Mouse (Mus musculus) spleen, adult 2 months (tissue): ENCODE data around the gene St6galnac3. TPM values are rescaled to one million over a fixed set of nuclear protein-coding genes. Genes with fewer than 3 reads are reported as not detected.

Experiments
- DNase-seq, 2 experiments: peaks; one replicate each; pipeline versions ENCODE4 v3.0.0 to v3.0.0-alpha.2; 2012 to 2021; ENCODE audit warnings: low spot score in 2 of 2, low read depth in 1 of 2
- H3K27ac ChIP-seq: fragments of 200-500 bp; 2 replicates; pipeline ENCODE4 v1.5.1; 2012; ENCODE audit warnings: low read length, inconsistent platforms; ENCODE audit not compliant: insufficient read depth
- H3K27me3 ChIP-seq: fragments of 200-500 bp; 2 replicates; pipeline ENCODE4 v1.6.1; 2012; ENCODE audit warnings: mild to moderate bottlenecking, moderate library complexity, low read length, inconsistent platforms; ENCODE audit not compliant: control insufficient read depth, insufficient read depth
- H3K36me3 ChIP-seq: fragments of 200-500 bp; 2 replicates; pipeline ENCODE4 v1.6.1; 2012; ENCODE audit warnings: mild to moderate bottlenecking, low read length, inconsistent platforms; ENCODE audit not compliant: control insufficient read depth, insufficient read depth
- H3K4me1 ChIP-seq: fragments of 200-500 bp; 2 replicates; pipeline ENCODE4 v1.6.1; 2011; ENCODE audit warnings: inconsistent platforms; ENCODE audit not compliant: control insufficient read depth, insufficient read depth, insufficient read length
- H3K4me3 ChIP-seq: fragments of 200-500 bp; 2 replicates; pipeline ENCODE4 v1.5.1; 2011; ENCODE audit warnings: mild to moderate bottlenecking, inconsistent platforms; ENCODE audit not compliant: insufficient read depth, insufficient read length; ENCODE audit errors: extremely low read depth
- CTCF ChIP-seq: fragments of 200-500 bp; IDR thresholded peaks from 2 replicates; pipeline ENCODE4 v1.5.1; 2011; ENCODE audit warnings: mild to moderate bottlenecking, inconsistent platforms; ENCODE audit not compliant: insufficient read depth, insufficient read length, insufficient replicate concordance; ENCODE audit errors: extremely low read depth
- POLR2A ChIP-seq: fragments of 200-500 bp; IDR thresholded peaks from 2 replicates; pipeline ENCODE4 v1.6.1; 2011; ENCODE audit warnings: low read depth, low read length, inconsistent platforms
- WGBS: fragments of 180-500 bp; shearing (Covaris S2); methylation state at CpG from one replicate; pipeline ENCODE4 v1.1.7; 2018; 5-methylcytosine and 5-hydroxymethylcytosine counted together
- polyA plus RNA-seq: library from polyadenylated mRNA; depleted of rRNA; stranded (reverse); fragments of >200 nt; gene quantifications from 2 replicates; pipeline ENCODE4 v1.2.3, GENCODE M21; 2012

Gene St6galnac3
- polyA plus RNA-seq, 1 experiment, result 3.0 TPM

GRCm38 (mm10) chr3:153248029-153248428 is 476.9 kb downstream of the St6galnac3 start:
- Histone ChIP-seq H3K4me1 (no peaks in the 10 kb centered on the region; the same call in 1 of the 2 replicates), H3K27me3 (no peaks in the 10 kb centered on the region), H3K4me3 (no peak overlapping the region), H3K27ac (no peak overlapping the region), H3K36me3 (no peaks in the 10 kb centered on the region)
- 78% methylated on average over 4 of the region's 4 CpGs for WGBS
- TF ChIP-seq CTCF (no peak), POLR2A (no peak)
- DNase-seq, result no peak

DNA sequence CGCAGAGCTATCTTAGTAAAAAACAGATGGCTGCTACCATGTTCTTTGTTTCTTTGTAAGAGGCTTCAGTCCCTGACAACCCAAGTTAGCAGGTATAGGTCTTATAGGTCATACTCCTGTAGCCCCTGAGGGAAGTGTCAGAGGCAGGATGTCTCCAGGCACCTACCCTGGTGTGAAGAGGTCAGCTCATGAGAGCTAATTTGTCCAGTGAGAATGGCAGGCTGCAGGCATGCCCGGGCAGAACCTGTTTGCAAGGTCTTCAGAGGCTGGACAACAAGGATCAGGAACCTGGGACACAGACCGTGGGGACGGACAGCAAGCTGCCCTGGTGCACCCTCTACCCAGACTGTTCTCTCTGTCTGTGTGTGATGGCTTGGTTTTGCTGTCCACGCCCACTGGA is 482.4 kb downstream of the St6galnac3 start:
- no peaks in the 10 kb centered on the region for H3K27me3 ChIP-seq
- DNase-seq, result no peak
- H3K36me3 ChIP-seq, result no peaks in the 10 kb centered on the region
- H3K27ac ChIP-seq, result no peak overlapping the region
- no peak overlapping the region for H3K4me3 ChIP-seq
- H3K4me1 ChIP-seq, result no peaks in the 10 kb centered on the region
- WGBS, result 88% methylated on average over 5 of the region's 5 CpGs
- TF ChIP-seq CTCF (no peak), POLR2A (no peak)

DNA sequence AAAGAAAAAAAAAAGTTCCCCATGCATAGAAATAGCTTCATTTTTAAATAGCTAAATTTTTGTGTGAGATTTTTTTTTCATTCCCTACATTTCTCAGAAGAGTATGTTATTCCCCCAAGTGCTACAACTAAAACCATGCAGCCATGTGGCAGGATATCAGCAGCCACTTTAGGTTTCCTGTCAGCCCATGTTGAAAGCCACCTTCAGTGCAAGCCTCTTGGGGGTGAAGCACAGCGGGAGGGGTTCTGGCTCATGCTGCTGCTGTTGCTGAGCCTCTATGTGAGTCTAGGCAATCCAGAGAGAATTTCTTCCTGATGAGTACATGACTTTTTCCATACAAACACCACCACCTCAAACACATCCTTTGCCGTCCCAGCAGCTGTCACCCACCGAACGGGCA is 483.8 kb downstream of the St6galnac3 start:
- no peaks in the 10 kb centered on the region for H3K27me3 ChIP-seq
- DNase-seq, result no peak
- no peak overlapping the region for H3K27ac ChIP-seq
- WGBS, result 27% methylated on average over 4 of the region's 4 CpGs
- no peaks in the 10 kb centered on the region for H3K4me1 ChIP-seq
- TF ChIP-seq CTCF (no peak), POLR2A (no peak)
- no peaks in the 10 kb centered on the region for H3K36me3 ChIP-seq
- H3K4me3 ChIP-seq, result no peak overlapping the region

- no peaks in the 10 kb centered on the region for H3K4me1 ChIP-seq
- no peaks in the 10 kb centered on the region for H3K27me3 ChIP-seq
- H3K36me3 ChIP-seq, result no peaks in the 10 kb centered on the region
- TF ChIP-seq POLR2A, result no peak
- no peak for TF ChIP-seq CTCF
- H3K4me3 ChIP-seq, result no peak overlapping the region
- WGBS, result 18% methylated on average over 4 of the region's 4 CpGs
- no peak overlapping the region for H3K27ac ChIP-seq
- DNase-seq, result no peak
Observed at GRCm38 (mm10) chr3:153240366-153240765, 484.6 kb downstream of the St6galnac3 start.

DNA sequence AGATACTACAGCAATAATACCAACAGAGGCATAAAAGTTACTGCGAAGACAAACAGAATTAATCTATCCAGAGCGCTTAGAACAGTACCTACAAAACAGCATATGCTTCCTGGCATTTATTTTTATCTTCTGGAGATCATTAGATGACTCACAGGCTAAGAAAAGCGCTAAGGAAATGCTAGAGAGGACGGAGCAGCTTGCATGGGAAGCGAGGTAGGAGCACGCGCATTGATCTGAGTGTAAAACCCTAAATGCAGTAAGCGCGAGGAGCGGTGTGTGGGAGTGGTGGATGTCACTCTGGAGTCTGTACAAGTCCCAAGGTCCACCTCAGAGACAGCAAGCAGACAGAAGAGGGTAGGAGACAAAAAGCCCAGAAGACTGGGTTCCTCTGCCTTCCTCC is 486.6 kb downstream of the St6galnac3 start:
- no peaks in the 10 kb centered on the region for H3K27me3 ChIP-seq
- no peak overlapping the region for H3K4me3 ChIP-seq
- no peak overlapping the region for H3K27ac ChIP-seq
- 85% methylated on average over 10 of the region's 10 CpGs for WGBS
- no peaks in the 10 kb centered on the region for H3K36me3 ChIP-seq
- TF ChIP-seq POLR2A (no peak), CTCF (no peak)
- no peak for DNase-seq
- H3K4me1 ChIP-seq, result no peaks in the 10 kb centered on the region

- H3K27me3 ChIP-seq, result no peaks in the 10 kb centered on the region
- no peaks in the 10 kb centered on the region for H3K4me1 ChIP-seq
- no peak overlapping the region for H3K4me3 ChIP-seq
- no peaks in the 10 kb centered on the region for H3K36me3 ChIP-seq
- no peak overlapping the region for H3K27ac ChIP-seq
- TF ChIP-seq POLR2A (no peak), CTCF (no peak)
- no peak for DNase-seq
- 97% methylated on average over 9 of the region's 9 CpGs for WGBS
Observed at GRCm38 (mm10) chr3:153236262-153236661, 488.7 kb downstream of the St6galnac3 start.

DNA sequence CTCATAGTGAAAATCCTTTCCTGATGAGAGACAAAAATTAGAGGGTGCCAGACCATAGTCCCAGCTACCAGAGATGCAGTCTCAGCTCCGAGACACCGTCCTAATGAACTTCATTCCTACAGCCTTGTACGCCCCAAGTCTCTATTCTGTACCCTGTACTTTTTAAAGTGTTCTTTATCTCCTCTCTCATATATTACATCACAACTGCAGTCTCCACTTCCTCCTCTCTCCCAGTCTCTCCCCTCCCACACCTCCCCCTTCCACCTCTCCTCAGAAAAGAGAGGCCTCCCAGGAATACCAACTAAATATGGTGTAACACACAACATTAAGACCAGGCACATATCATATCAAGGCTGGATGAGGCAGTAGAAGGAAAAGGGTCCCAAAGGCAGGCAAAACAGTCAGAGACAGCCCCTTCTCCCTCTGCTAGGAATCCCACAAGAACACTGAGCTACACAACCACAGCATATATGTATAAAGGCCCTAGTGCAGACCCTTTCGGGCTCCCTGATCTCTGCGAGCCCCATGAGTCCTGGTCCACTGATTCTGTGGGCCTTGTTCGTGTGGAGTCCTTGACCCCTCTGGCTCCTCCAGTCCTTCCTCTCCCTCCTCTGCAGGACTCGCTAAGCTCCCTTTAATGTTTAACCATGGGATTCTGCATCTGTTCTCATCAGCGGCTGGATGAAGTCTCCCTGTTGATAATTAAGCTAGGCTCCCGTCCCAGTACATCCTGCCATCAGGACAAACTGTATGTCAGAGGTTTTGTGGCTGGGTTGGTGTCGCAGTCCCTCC is 502.2 kb downstream of the St6galnac3 start:
- DNase-seq, result no peak
- TF ChIP-seq POLR2A (no peak), CTCF (no peak)
- Histone ChIP-seq H3K4me1 (no peaks in the 10 kb centered on the region), H3K36me3 (no peaks in the 10 kb centered on the region), H3K27ac (no peak overlapping the region), H3K27me3 (no peaks in the 10 kb centered on the region), H3K4me3 (no peak overlapping the region)
- WGBS, result 89% methylated on average over 10 of the region's 10 CpGs
